Mouse (Mus musculus): ENCODE data around the gene Miga2.

Miga2 gene

GRCm38 (mm10) chr2:30419112-30419511, 55.1 kb downstream of the Miga2 start:
- DNase-seq (ENCODE audit: low spot score): no peak

DNA sequence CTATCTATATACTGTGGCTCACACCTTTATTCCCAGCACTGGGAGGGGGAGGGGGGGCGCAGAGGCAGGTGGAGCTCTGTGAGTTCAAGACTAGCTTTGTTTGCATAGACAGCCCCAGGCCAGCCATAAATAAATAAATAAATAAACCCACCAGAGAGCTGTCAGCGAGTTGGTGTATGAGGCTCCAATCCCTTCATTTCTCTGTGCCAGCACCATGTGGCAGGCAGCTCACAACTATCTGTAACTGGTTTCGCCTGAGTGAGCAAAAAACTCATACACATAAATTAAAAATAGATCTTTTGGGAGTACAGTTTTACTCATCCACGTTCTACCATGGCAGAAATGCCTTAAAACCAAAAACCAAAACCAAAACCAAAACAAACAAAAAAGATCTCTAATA, 57.4 kb downstream of the Miga2 start:
- DNase-seq (ENCODE audit: low spot score): no peak

DNA sequence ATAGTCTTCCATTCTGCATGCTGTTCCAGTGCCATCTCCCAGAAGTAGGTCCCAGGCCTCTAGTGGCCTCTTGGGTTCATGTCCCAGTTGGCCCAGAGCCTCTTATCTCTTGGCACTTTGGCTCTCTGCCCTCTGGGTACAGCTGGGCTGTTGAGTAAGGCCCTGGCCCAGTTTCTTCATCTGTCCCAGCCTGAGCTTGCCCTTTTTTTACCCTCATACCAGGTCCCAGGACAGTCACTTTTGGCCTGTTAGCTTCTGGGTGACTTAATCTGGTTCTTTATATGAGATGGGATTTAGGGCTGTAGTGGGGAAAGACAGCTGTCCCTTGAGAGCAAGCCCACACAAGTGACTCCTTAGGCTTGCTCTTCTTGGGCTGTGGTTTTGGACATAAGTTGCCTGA, 65.1 kb downstream of the Miga2 start:
- no peak for DNase-seq (ENCODE audit: low spot score)
